Mouse (Mus musculus): ENCODE measurements around the gene Gm29735.
"Not testable (repeated sequence)": the region's sequence is repeated elsewhere in the genome, so short reads cannot be mapped to it uniquely, and the experiment has no call there.

Gene Gm29735

GRCm38 (mm10) chr7:142157013-142157412 lies at the start of gene Gm29735:
TSS of gene Gm29735 (minus strand) at chr7:142157113.
- DNase-seq, result not testable (repeated sequence)

- DNase-seq, result no peak
Measured at GRCm38 (mm10) chr7:142205488-142205887, 48.6 kb upstream of the Gm29735 start.

GRCm38 (mm10) chr7:142201064-142201463 lies 44.2 kb upstream of the Gm29735 start, which contains the start of gene Krtap5-3:
TSS of gene Krtap5-3 (plus strand) at chr7:142201364.
- DNase-seq, result no peak

GRCm38 (mm10) chr7:142198748-142199147 lies 41.8 kb upstream of the Gm29735 start:
- DNase-seq, result no peak

GRCm38 (mm10) chr7:142190289-142190688 lies 33.4 kb upstream of the Gm29735 start, which contains the start of gene Gm10153:
TSS of gene Gm10153 (minus strand) at chr7:142190389.
- no peak for DNase-seq

- no peak for DNase-seq
Measured at GRCm38 (mm10) chr7:142188156-142188555, 31.2 kb upstream of the Gm29735 start.

GRCm38 (mm10) chr7:142181021-142181420 lies 24.1 kb upstream of the Gm29735 start:
- DNase-seq, result no peak

- no peak for DNase-seq
Measured at GRCm38 (mm10) chr7:142178685-142179084, 21.8 kb upstream of the Gm29735 start.

GRCm38 (mm10) chr7:142175905-142176304 lies 19.0 kb upstream of the Gm29735 start, which contains the start of gene Krtap5-2:
TSS of gene Krtap5-2 (minus strand) at chr7:142176005.
- DNase-seq, result not testable (repeated sequence)

GRCm38 (mm10) chr7:142169836-142170235 lies 12.9 kb upstream of the Gm29735 start:
- DNase-seq, result no peak

- not testable (repeated sequence) for DNase-seq
Measured at GRCm38 (mm10) chr7:142165639-142166038, 8.7 kb upstream of the Gm29735 start, which contains the start of gene Gm4553. TSS of gene Gm4553 (minus strand) at chr7:142165739.

- DNase-seq, result no peak
Measured at GRCm38 (mm10) chr7:142159366-142159765, 2.5 kb upstream of the Gm29735 start.

- no peak for DNase-seq
Measured at GRCm38 (mm10) chr7:142155308-142155707, 1.6 kb downstream of the Gm29735 start.

GRCm38 (mm10) chr7:142152191-142152590 lies 4.7 kb downstream of the Gm29735 start:
- peak; percentile 5 to 10 for DNase-seq

- DNase-seq, result no peak
Measured at GRCm38 (mm10) chr7:142148633-142149032, 8.3 kb downstream of the Gm29735 start.

- peak in 1 of 2 experiments; percentile 51 for DNase-seq
Measured at GRCm38 (mm10) chr7:142146033-142146432, 10.9 kb downstream of the Gm29735 start.

GRCm38 (mm10) chr7:142145413-142145940 lies 11.4 kb downstream of the Gm29735 start:
- DNase-seq, result no peak

GRCm38 (mm10) chr7:142144507-142144906 lies 12.4 kb downstream of the Gm29735 start, which contains the start of gene Gm45337:
TSS of gene Gm45337 (minus strand) at chr7:142144607.
- DNase-seq, result no peak

- not testable (repeated sequence) for DNase-seq
Measured at GRCm38 (mm10) chr7:142143506-142144010, 13.4 kb downstream of the Gm29735 start.

GRCm38 (mm10) chr7:142140696-142141095 lies 16.2 kb downstream of the Gm29735 start:
- DNase-seq, result no peak

- DNase-seq, result not testable (repeated sequence)
Measured at GRCm38 (mm10) chr7:142135934-142136333, 21.0 kb downstream of the Gm29735 start, which contains the start of gene Gm39115. TSS of gene Gm39115 (minus strand) at chr7:142136034.

- DNase-seq, result peak; percentile 14 to 40
Measured at GRCm38 (mm10) chr7:142134206-142134995, 22.5 kb downstream of the Gm29735 start.

- no peak for DNase-seq
Measured at GRCm38 (mm10) chr7:142128843-142129242, 28.1 kb downstream of the Gm29735 start.

Data from cerebellum, postnatal 25 days (tissue).